Mouse (Mus musculus): ENCODE measurements around the gene Gm49369.
"Not testable (repeated sequence)": the region's sequence is repeated elsewhere in the genome, so short reads cannot be mapped to it uniquely, and the experiment has no call there.

Gm49369 gene

DNA sequence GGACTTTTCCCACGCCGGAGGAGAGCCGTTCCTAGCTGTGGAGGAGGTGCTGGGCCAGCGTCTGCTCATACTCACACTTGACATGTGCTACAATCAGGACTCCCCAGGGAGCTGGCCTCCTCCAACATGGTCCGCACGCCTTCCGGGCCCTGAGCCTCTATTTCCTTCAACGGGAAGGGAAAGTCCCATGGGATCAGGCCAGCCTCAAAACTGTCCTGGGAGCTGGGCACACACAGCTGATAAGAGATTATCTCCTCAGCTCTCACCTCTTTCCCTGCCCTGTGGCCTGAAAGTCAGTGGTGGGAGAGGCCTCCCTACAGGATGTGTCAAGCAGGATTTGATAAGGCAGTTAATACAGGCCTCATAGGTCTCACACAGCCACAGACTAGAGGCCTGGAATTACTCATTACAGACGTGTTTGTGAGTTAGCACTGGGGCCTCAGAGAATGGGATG, 52.2 kb downstream of the Gm49369 start:
- no peak for DNase-seq (ENCODE audit: low read depth, low spot score)

GRCm38 (mm10) chr7:142328507-142328906, 54.0 kb downstream of the Gm49369 start:
- DNase-seq (ENCODE audit: low read depth, low spot score), result no peak

DNA sequence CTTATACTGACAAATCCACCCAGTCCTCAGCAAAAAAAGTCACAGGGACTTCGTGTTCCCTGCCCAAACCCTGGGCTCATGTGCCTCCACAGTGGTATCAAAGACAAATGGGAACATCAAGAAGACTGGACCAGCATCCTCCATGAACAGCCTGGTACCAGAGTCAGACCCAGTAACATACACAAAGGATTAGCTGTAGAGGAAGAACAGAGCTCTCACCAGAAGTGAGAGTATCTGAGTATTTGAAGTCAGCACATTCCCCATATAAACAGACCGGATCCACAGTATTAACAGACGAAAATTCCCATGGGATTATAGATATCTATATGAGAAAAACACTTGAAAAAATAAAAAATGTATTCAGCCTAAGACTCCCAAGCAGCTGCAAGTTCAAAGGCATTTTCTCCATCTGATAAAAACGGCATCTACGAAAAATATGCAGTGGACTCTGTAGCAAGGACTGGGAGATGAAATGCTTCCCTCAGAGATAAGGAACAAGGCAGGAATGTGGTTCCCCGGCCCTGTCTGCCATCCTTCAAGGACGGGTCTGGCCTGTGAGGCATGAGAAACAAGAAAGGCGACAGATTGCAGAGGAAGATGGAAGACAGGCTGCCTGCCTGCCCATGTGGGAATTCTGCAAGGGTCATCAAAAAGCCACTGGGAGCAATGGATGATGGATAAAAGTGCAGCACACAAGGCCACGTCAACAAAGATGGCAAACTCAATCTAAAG, 55.6 kb downstream of the Gm49369 start:
- DNase-seq (ENCODE audit: low read depth, low spot score), result no peak

GRCm38 (mm10) chr7:142323396-142324117, 58.9 kb downstream of the Gm49369 start:
- DNase-seq (ENCODE audit: low read depth, low spot score), result no peak

GRCm38 (mm10) chr7:142322641-142323040, 59.8 kb downstream of the Gm49369 start:
- no peak for DNase-seq (ENCODE audit: low read depth, low spot score)

- not testable (repeated sequence) for DNase-seq (ENCODE audit: low read depth, low spot score)
These were observed 60.7 kb downstream of the Gm49369 start for GRCm38 (mm10) chr7:142321637-142322306.

Data from 3T3-L1 (cell line).